Mouse (Mus musculus) heart, embryonic 15.5 days (tissue): ENCODE data around the gene Rere. TPM values are rescaled to one million over a fixed set of nuclear protein-coding genes. Genes with fewer than 3 reads are reported as not detected.

Source experiments
- ATAC-seq: fragments of 200-750 bp; cut with Nextera tagmentation; replicated peaks from 2 replicates; pipeline ENCODE4 v1.8.0; 2017; ENCODE audit warnings: low read depth, moderate TSS enrichment; ENCODE audit not compliant: insufficient number of reproducible peaks, insufficient read depth, low FRiP score
- H3K27ac ChIP-seq: fragments of 300-500 bp; sonication (generic); 2 replicates; pipeline ENCODE4 v1.5.1; 2015; ENCODE audit warnings: mild to moderate bottlenecking, inconsistent platforms
- H3K27me3 ChIP-seq: fragments of 300-500 bp; sonication (generic); 2 replicates; pipeline ENCODE4 v1.6.1; 2015; ENCODE audit warnings: inconsistent platforms
- H3K36me3 ChIP-seq: fragments of 300-500 bp; sonication (generic); 2 replicates; pipeline ENCODE4 v1.6.1; 2015; ENCODE audit warnings: mild to moderate bottlenecking, inconsistent platforms
- H3K4me1 ChIP-seq: fragments of 300-500 bp; sonication (generic); replicated peaks from 2 replicates; pipeline ENCODE4 v1.6.1; 2015; ENCODE audit warnings: inconsistent platforms
- H3K4me2 ChIP-seq: fragments of 300-500 bp; sonication (generic); 2 replicates; pipeline ENCODE4 v1.6.1; 2015; ENCODE audit warnings: inconsistent platforms, mild to moderate bottlenecking, moderate library complexity
- H3K4me3 ChIP-seq: fragments of 300-500 bp; sonication (generic); 2 replicates; pipeline ENCODE4 v1.5.1; 2015; ENCODE audit warnings: mild to moderate bottlenecking, inconsistent platforms
- H3K9ac ChIP-seq: fragments of 300-500 bp; sonication (generic); 2 replicates; pipeline ENCODE4 v1.6.1; 2015; ENCODE audit warnings: mild to moderate bottlenecking, inconsistent platforms
- H3K9me3 ChIP-seq: fragments of 300-500 bp; sonication (generic); replicated peaks from 2 replicates; pipeline ENCODE4 v1.6.1; 2016; ENCODE audit warnings: inconsistent platforms
- WGBS: fragments of 180-500 bp; shearing (Covaris S2); methylation state at CpG from one replicate; pipeline ENCODE4 v1.1.7; 2015; ENCODE audit warnings: mixed read lengths; 5-methylcytosine and 5-hydroxymethylcytosine counted together
- polyA plus RNA-seq: library from polyadenylated mRNA; unstranded; fragments of >200 nt; fragmentation: Nextera tagmentation; extraction: Ambion mirVana; gene quantifications from 2 replicates; pipeline ENCODE4 v1.2.1, GENCODE M21; 2015

Rere gene
- polyA plus RNA-seq, 1 experiment from 2014 or later, result 17.6 TPM

GRCm38 (mm10) chr4:150581931-150582723, 300.7 kb downstream of the Rere start:
- Histone ChIP-seq H3K27ac (peak overlapping the region; percentile 78), H3K27me3 (no peaks in the 10 kb centered on the region), H3K4me1 (peaks cover 51% of the 10 kb centered on the region), H3K9ac (no peak overlapping the region), H3K9me3 (no peaks in the 10 kb centered on the region), H3K4me2 (no peak overlapping the region), H3K36me3 (no peaks in the 10 kb centered on the region), H3K4me3 (no peak overlapping the region)
- 47% methylated on average over 10 of the region's 10 CpGs for WGBS
- no peak for ATAC-seq

GRCm38 (mm10) chr4:150582966-150583776, 301.7 kb downstream of the Rere start:
- Histone ChIP-seq H3K4me2 (peak overlapping the region; percentile 32), H3K9ac (no peak overlapping the region), H3K4me3 (no peak overlapping the region), H3K27ac (peak overlapping the region; percentile 78), H3K9me3 (no peaks in the 10 kb centered on the region), H3K4me1 (peaks cover 54% of the 10 kb centered on the region), H3K36me3 (no peaks in the 10 kb centered on the region), H3K27me3 (no peaks in the 10 kb centered on the region)
- WGBS, result 14% methylated on average over 13 of the region's 13 CpGs
- ATAC-seq, result peak; percentile 78

- Histone ChIP-seq H3K36me3 (no peaks in the 10 kb centered on the region), H3K27me3 (no peaks in the 10 kb centered on the region), H3K4me2 (peak overlapping the region; percentile 32), H3K9me3 (no peaks in the 10 kb centered on the region), H3K4me3 (no peak overlapping the region), H3K27ac (peak overlapping the region; percentile 78), H3K9ac (no peak overlapping the region), H3K4me1 (peaks cover 56% of the 10 kb centered on the region)
- ATAC-seq, result no peak; the same call in 1 of the 2 replicates
- WGBS, result 47% methylated on average over 3 of the region's 3 CpGs
Measured at GRCm38 (mm10) chr4:150583777-150584135, 302.3 kb downstream of the Rere start.

- no peak for ATAC-seq
- Histone ChIP-seq H3K4me2 (no peak overlapping the region), H3K9me3 (no peaks in the 10 kb centered on the region), H3K36me3 (no peaks in the 10 kb centered on the region), H3K4me1 (peaks cover 63% of the 10 kb centered on the region), H3K9ac (no peak overlapping the region), H3K27me3 (no peaks in the 10 kb centered on the region), H3K27ac (no peak overlapping the region), H3K4me3 (no peak overlapping the region)
- 76% methylated on average over 2 of the region's 2 CpGs for WGBS
Measured at GRCm38 (mm10) chr4:150585800-150586199, 304.4 kb downstream of the Rere start.

GRCm38 (mm10) chr4:150586275-150586674, 304.8 kb downstream of the Rere start:
- Histone ChIP-seq H3K4me3 (no peak overlapping the region), H3K4me1 (peaks cover 64% of the 10 kb centered on the region), H3K9ac (no peak overlapping the region), H3K9me3 (no peaks in the 10 kb centered on the region), H3K27me3 (no peaks in the 10 kb centered on the region), H3K27ac (no peak overlapping the region), H3K4me2 (no peak overlapping the region), H3K36me3 (no peaks in the 10 kb centered on the region)
- ATAC-seq, result no peak
- WGBS, result 81% methylated on average over 5 of the region's 5 CpGs

- Histone ChIP-seq H3K9me3 (no peaks in the 10 kb centered on the region), H3K36me3 (no peaks in the 10 kb centered on the region), H3K4me1 (peaks cover 65% of the 10 kb centered on the region), H3K4me2 (no peak overlapping the region), H3K27ac (no peak overlapping the region), H3K4me3 (no peak overlapping the region), H3K27me3 (no peaks in the 10 kb centered on the region), H3K9ac (no peak overlapping the region)
- ATAC-seq, result no peak
- 76% methylated on average over 8 of the region's 8 CpGs for WGBS
Measured at GRCm38 (mm10) chr4:150587597-150588299, 306.3 kb downstream of the Rere start.

GRCm38 (mm10) chr4:150588300-150588621, 306.8 kb downstream of the Rere start:
- H3K9me3 ChIP-seq, result no peaks in the 10 kb centered on the region
- peaks cover 62% of the 10 kb centered on the region for H3K4me1 ChIP-seq
- WGBS, result 77% methylated on average over 2 of the region's 2 CpGs
- no peak overlapping the region for H3K9ac ChIP-seq
- H3K27ac ChIP-seq, result no peak overlapping the region
- ATAC-seq, result no peak
- no peaks in the 10 kb centered on the region for H3K36me3 ChIP-seq
- H3K4me3 ChIP-seq, result no peak overlapping the region
- no peak overlapping the region for H3K4me2 ChIP-seq
- no peaks in the 10 kb centered on the region for H3K27me3 ChIP-seq

GRCm38 (mm10) chr4:150590621-150591282, 309.3 kb downstream of the Rere start:
- Histone ChIP-seq H3K9me3 (no peaks in the 10 kb centered on the region), H3K36me3 (no peaks in the 10 kb centered on the region), H3K9ac (no peak overlapping the region), H3K4me3 (no peak overlapping the region), H3K4me1 (peaks cover 57% of the 10 kb centered on the region), H3K27me3 (no peaks in the 10 kb centered on the region), H3K4me2 (no peak overlapping the region), H3K27ac (no peak overlapping the region)
- WGBS, result 51% methylated on average over 3 of the region's 3 CpGs
- ATAC-seq, result no peak

GRCm38 (mm10) chr4:150591602-150592001, 310.2 kb downstream of the Rere start:
- H3K27ac ChIP-seq, result no peak overlapping the region
- peaks cover 50% of the 10 kb centered on the region for H3K4me1 ChIP-seq
- H3K9ac ChIP-seq, result no peak overlapping the region
- H3K27me3 ChIP-seq, result no peaks in the 10 kb centered on the region
- no peaks in the 10 kb centered on the region for H3K36me3 ChIP-seq
- ATAC-seq, result no peak
- WGBS, result 64% methylated on average over 4 of the region's 4 CpGs
- no peak overlapping the region for H3K4me2 ChIP-seq
- H3K4me3 ChIP-seq, result no peak overlapping the region
- no peaks in the 10 kb centered on the region for H3K9me3 ChIP-seq

GRCm38 (mm10) chr4:150592087-150592486, 310.6 kb downstream of the Rere start:
- Histone ChIP-seq H3K4me2 (no peak overlapping the region), H3K36me3 (no peaks in the 10 kb centered on the region), H3K27me3 (no peaks in the 10 kb centered on the region), H3K4me1 (peaks cover 50% of the 10 kb centered on the region), H3K9me3 (no peaks in the 10 kb centered on the region), H3K9ac (no peak overlapping the region), H3K4me3 (no peak overlapping the region), H3K27ac (no peak overlapping the region)
- ATAC-seq, result no peak
- 38% methylated on average over 6 of the region's 6 CpGs for WGBS
